Mouse (Mus musculus): ENCODE data around the gene Afmid. TPM values are rescaled to one million over a fixed set of nuclear protein-coding genes. Genes with fewer than 3 reads are reported as not detected.
"Not testable (repeated sequence)": the region's sequence is repeated elsewhere in the genome, so short reads cannot be mapped to it uniquely, and the experiment has no call there.

Gene Afmid
- polyA plus RNA-seq, 1 experiment, result 4.1 TPM

DNA sequence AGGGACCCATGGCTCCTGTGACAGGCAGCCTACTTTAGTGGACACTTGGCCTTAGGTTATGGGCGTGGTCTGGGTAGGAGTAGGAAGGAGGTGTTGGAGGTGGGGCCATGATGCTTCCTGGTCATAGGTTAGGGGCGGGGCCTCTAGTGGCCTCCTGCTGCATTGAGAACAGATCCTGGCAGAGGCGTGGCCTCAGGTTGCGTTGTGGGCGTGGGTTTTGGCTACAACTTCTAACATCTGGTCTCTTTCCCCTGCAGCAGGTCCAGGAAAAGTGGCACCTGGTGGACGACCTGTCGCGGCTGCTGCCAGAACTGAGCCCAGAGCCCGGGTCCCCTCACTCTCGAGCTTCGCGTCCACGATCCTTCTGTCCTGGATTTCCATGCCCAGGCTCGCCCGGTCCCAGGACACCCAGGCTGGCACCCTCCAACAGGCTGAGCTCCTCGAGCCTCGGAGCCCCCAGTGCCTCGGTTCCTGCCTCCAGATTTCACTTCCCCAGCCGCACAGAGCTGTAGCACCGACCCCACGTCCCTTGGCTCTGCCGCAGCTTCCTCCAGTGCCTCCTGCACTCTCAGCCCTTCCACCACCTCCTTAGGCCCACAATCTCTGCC lies 33.3 kb upstream of the Afmid start:
- no peak for DNase-seq (ENCODE audit: extremely low spot score in 1 of 2, low spot score in 1 of 2)

DNA sequence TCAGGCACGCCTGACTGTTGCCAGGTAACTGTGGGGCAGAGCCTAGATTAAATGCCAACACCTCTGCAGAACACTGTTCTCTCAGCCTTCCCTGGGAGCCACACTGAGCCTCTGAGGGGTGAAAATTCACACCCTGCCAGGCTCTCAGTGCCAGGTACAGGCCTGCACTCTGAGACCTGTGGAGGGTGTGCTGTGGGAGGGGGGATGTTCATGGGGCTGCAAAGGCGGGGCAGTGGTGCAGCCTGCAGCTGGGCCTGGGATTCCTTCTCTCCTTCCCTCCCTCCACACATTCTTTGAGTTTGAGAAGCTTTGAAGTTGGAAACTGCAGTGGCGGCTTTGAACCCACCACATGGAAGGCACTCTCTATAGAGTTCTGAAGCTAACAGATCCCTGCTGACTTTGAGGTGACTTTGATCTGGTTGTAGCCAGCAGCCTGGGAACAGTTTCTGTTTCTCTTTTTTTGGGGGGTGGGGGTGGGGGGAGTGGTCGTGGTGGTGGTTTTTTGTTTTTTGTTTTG lies 31.6 kb upstream of the Afmid start:
- DNase-seq (ENCODE audit: extremely low spot score in 1 of 2, low spot score in 1 of 2), result no peak

DNA sequence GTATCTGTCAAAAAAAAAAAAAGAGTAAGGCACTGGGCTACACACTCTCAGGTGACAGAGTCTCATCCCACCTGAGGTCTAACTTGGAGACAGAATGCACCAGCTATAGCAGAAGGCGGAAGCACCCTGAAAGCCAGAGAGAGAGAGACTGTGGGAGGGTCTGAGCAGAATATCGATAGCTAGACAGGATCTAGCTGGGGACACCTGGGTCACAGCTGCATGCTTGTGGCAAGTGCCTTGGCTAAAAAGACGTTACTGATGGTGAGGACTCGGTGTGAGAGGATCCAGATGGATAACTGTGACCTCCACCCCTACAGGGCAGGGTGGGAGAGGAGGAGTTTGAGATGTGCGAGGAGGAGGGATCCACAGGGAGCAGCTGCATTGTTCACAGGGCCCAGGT lies 28.8 kb upstream of the Afmid start:
- no peak for DNase-seq (ENCODE audit: extremely low spot score in 1 of 2, low spot score in 1 of 2)

DNA sequence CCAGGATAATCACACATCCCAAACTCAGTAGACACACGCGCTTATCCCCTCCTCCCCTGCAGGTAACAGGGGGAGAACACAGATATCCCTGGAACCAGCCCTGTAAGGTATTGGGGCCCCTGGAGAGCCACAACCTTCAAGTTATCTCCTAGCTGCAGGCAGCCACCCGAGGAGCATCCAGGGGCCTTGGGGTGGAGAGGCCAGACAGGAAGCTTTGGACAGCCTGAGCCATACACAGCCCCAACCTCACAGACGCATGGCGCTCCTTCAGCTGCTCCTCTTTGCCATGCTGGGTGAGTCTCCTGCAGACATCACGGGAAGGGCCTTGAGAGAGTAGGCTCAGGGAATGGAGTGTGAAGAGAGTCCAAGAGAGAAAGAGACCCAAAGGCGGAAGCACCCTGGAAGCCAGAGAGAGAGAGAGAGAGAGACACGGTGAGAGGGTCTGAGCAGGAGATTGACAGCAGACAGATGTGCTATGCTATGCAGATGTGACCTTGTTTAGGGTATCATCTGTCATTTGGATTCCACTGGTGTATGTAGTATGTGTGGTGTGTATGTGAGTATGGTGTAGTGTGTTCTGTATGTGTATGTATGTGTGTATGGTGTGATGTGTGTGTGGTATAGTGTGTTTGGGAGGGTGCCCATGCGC lies 28.1 kb upstream of the Afmid start, which contains the start of gene 6030468B19Rik:
6030468B19Rik (plus strand) TSS at position 150 of the 649 bp plus-strand sequence.
- DNase-seq (ENCODE audit: extremely low spot score in 1 of 2, low spot score in 1 of 2), result no peak

DNA sequence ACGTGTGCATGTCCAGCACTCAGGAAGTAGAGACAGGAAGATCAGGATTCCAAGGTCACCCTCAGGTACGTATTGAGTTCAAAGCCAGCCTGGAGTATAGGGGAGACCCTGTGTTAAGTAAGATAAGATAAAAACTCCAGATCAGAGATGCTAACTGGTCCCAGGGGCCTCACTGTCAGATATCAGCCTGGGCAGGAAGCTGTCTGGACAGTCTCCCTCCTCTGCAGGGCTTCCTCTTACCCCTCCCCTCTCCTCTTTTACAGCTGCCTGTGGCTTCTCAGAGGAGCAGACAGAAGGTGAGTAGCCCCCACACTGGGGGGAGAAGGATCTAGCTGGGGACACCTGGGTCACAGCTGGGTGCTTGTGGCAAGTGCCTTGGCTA lies 27.6 kb upstream of the Afmid start:
- DNase-seq (ENCODE audit: extremely low spot score in 1 of 2, low spot score in 1 of 2), result no peak

DNA sequence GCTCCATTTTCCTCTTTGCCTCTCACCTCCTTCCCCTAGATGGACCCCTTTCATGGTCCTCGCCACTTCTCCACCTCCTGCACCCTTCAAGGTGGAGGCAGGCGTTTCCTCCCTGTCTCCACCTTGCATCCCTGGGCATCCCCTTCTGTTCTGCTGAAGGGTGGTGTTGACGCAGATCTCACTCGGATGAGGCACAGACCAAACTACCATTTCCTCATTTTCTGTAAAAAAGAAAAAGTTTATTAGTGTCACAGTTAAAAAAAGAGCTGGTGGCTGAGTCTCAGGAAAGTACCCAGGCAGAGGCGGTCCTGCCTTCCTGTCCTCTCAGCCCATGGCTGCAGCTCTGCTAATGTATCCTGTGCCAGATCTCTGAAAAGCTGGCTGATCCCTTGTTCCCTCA lies 26.6 kb upstream of the Afmid start:
- DNase-seq (ENCODE audit: extremely low spot score in 1 of 2, low spot score in 1 of 2), result no peak

DNA sequence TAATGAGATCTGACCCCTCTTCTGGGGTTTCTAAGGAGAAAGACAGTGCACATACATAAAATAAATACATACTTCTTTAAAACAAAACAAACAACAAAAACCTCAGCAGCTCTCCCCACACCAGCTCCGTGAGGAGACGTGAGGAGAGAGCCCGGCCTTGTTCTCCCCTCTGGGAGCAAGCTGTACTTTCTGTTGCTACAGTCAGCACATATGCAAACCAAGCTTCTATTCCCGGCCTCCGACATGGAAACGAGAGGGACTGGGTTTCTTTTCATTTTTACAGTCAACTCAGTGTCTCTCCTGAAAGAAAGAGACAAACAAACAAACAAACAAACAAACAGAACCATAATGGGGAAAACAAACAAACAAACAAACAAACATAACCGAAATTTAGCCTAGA lies 25.7 kb upstream of the Afmid start:
- DNase-seq (ENCODE audit: extremely low spot score in 1 of 2, low spot score in 1 of 2), result no peak

DNA sequence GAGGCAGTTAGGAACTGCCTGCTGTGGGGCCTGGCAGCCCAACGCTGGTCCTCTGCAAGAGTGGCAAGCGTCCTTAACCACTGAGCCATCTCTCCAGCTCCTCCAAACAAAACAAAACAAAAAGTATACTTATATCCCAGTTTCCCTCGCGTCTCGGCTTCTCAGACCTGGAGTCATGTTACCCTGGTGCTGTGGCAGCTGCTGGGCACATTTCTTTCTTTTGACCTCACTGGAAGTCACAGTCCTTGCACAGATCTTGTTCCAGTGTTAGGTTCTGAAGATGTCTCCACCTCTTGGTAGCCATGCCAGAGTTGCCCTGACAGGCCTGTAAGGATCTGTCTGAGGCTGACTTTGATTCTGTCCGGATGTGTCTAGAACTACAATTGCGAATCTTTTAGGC lies 24.1 kb upstream of the Afmid start:
- no peak for DNase-seq (ENCODE audit: extremely low spot score in 1 of 2, low spot score in 1 of 2)

DNA sequence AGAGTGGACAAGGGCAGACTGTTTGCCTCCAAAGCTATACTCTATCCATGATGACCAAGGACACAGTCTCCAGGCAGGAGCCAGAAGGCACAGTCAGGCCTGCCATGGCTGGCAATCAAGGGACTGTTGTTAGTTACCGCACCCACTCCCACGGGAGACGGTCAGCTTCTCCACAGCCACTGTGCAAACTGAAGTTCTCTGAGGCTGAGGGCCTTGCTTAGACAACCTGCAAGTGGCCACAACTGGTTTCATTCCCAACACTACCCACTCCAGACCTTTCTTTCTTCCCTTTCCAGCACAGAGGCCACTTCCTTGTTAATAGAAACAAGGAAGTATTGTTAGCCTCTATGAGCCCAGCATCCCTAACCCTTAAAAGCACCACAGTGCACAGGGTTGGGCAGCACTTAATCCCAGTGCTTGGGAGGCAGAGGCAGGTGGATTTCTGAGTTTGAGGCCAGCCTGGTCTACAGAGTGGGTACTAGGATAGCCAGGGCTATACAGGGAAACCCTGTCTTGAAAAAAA lies 22.5 kb upstream of the Afmid start:
- no peak for DNase-seq (ENCODE audit: extremely low spot score in 1 of 2, low spot score in 1 of 2)

DNA sequence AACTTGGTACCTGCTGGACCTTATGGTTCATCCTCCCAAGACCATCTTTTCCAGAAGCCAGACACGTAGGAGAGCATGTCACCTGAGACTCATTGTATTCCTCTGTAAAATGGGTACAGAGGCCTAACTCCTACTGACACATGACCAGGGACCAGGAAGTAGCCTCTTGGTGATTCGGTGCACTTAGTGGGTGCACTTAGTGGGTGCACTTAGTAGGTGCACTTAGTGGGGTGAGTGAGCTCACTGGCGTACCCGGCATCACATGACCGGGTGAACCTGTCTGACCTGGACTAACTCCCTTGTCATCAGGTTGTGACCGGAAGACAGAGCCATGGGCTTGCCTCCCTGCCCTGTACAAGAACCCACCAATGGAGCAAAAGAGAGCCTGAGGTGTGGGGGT lies 18.9 kb upstream of the Afmid start:
- no peak for DNase-seq (ENCODE audit: extremely low spot score in 1 of 2, low spot score in 1 of 2)

DNA sequence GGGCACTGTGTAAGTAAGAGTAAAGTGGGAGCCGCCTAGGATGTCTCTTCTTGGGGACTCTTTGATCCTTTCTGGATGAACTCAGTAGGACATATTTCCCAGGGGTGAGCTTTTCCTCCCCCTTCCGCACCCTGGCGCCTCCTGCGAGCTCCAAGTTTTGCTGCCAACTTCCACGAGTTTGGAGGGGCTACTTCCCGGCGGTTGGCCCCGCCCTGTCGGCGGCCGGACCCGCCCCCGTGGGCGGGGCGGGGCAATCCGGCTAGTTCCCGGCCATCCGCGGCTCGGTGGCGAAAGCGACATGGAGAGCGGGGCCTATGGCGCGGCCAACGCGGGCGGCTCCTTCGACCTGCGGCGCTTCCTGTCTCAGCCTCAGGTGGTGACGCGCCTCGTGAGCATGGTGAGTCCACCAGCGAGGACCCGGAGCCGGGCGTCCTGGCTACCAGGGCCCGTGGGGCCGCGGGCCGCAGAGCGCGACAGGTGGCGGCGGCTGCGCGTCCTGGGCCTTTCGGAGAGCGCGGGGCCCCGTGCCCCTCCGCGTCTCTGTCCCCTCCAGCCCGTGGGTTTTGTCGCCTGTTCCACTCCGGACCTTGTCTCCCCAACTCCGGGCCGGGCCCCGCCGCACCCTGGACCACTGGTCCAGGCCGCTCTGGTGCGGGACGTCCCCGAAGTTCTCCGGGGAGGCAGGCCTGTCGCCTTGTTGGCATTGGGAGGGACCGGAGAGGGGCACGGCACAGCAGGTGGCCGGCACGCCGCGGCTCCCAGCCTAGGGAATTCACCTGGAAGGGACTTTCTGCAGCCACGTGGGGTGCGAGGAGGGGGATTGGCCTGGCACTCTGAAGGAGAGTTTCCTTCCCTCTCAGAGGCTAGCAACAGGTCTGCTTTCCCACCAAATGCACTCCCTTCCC lies 16.1 kb upstream of the Afmid start, which contains the start of the genes Gm20708 and Syngr2:
Gm20708 (plus strand) TSS at position 262 of the 905 bp plus-strand sequence.
Syngr2 (plus strand) TSS at position 262 of the 905 bp plus-strand sequence.
- no peak for DNase-seq (ENCODE audit: extremely low spot score in 1 of 2, low spot score in 1 of 2)

DNA sequence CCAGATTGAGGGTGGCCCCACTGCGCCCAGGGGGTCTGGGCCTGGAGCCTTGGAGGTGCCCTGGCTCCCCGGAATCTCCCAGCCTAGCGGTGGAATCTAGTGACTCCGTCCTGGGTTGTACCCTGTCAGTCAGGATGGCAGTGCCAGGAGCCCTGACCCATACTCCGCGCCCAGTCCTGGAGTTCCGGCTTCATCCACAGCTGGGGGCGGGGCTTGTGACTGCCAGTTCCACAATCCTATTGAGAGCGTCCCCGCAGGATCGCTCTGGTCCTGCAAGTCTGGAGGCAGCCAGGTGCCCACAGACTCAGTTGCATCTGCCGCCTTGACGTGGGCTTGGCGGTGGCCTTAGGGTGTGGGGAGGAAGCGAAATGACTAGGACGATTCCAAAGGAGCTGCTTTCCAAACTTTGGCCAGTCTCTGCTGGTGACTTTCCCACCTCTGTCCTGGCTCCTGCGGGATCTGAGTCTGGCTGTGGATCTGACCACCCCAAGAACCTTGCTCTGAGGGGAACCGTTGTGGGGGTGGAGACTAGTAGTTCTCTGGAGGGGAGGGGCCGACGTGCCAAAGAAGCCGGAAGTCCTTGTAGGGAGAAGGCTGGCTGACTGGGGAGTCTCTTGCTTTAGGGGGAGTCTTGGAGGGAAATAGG lies 15.2 kb upstream of the Afmid start:
- DNase-seq (ENCODE audit: extremely low spot score in 1 of 2, low spot score in 1 of 2), result peak in 1 of 2 experiments; percentile 56

DNA sequence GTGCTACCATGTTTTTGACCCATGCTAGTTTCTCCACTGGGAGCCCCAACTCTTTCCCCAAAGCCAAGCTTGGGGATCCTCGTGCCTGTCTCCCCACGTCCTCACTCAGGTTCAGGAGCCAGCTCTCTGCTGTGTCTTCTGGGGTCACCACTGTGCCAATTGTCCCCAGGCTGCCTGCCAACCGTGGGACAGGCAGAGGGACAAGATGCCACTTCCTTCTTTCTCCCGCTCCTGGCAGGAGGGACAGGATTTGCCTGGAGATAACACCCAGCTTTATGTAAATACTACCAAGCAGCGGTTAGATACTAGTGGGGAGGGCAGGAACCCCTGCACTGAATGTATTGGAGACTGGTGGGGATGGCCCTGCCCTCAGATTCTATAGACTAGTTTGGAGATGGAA lies 11.9 kb upstream of the Afmid start:
- no peak for DNase-seq (ENCODE audit: extremely low spot score in 1 of 2, low spot score in 1 of 2)

DNA sequence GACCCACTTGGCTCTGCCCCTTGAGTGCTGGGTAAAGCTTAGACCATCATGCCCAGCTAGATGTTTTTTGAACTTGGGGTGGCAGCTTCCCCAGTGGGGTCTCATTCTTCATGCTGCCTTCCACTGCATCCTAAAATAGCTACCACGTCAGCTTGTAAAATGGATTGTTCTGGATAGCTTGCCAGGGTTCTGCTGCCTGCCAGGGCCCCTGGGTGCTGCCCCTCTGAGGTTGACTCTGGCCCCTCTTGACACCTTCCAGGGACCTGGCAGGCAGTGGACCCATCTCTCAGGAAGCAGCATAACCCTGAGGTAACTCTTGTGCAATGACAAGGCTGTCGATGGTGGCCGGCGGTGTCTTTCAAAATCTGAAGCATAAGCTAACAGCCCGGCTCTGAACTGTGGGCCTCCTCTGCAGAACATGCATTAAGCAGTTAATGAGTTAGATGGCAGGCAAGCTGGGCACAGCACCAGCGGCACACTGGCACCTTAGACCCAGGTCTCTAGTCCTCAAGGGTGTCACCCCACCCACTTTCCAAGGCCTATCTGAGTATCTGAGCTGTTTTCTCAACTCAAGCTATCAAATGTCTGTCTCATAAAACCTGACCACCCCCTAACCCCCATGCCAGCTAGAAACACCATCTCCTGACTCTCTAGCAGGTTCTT lies 10.9 kb upstream of the Afmid start:
- no peak for DNase-seq (ENCODE audit: extremely low spot score in 1 of 2, low spot score in 1 of 2)

DNA sequence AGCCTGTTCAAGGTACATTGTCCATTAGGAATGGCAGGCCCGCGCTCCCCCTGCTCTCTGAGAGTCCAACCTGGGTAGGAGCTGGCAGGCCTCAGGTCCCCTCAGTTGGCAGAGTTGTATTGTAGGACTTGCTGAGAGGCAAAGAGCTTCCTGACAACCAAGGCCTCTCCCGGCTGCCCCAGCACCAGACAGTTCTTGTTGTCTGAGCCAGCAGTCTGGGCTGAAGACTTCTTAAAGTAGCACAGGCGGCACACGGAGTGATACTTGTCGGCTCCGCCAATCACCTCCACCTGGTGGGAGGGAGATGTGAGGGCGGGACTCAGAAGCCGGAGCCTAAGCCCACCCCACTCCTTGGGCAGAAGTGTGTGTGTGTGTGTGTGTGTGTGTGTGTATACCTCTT lies 9.9 kb upstream of the Afmid start:
- not testable (repeated sequence) for DNase-seq (ENCODE audit: extremely low spot score in 1 of 2, low spot score in 1 of 2)

DNA sequence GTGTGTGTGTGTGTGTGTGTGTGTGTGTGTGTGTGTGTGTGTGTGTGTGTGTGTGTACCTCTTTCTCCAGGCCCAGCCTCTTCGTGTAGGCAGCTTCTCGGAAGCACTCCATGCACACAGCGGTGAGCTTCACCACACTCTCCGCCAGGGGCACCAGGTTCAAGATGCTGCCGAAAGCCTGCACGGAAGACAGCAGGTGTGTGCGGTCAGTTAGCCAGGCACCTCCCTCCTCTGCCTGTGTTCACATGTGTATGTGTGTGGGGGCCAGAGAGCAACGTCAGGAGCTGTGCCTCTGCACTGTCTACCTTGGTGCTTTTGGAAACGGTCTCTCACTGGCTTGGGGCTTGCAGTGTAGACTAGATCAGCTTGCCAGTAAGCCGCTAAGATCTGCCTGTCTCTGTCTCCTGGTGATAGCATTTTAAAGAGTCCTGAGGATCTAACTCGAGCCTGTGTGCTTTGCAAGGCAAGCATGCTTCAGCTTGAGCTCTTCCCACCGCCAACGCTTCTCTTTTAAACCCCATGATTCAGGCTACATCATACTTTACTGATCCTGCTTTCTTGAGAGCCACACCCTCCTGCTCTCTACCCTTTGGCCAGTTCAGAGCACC lies 9.2 kb upstream of the Afmid start:
- DNase-seq (ENCODE audit: extremely low spot score in 1 of 2, low spot score in 1 of 2), result no peak

DNA sequence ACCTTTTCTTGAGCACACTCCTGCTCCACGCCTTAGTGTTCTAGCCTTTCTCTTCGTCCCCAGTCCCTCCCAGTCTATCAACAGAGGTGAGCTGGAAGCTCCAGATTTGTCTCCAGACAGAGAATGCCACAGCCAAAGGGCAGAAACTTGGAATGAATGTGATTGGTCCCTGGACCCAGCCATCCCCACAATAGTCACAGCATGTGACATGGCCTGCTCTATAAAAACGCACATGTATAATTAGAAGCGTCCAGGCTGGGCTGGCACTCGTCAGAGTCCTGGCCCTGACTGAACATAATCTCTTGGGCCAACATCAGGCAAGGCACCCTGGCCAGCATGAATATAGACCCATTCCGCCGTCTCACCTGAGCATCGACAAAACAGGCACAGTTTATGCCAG lies 6.6 kb upstream of the Afmid start:
- no peak for DNase-seq (ENCODE audit: extremely low spot score in 1 of 2, low spot score in 1 of 2)

DNA sequence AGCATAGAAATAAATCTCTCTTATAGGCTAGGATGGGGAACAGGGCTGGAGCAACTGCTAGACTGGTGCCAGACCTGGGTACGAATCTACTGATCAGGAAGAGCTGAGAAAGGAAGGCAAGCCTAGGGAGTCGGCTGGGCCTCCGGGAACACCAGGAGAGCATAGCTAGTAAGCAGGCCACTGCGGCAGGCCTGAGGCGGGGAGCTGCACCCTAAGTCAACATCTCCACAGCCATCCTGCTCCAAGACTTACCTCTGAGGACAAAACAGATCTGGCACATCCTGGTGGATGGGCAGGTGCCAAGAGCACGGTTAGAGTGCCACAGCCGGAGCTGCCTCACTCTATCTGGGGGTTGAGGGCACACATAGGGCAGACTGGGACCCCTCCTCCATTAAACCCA lies 5.6 kb upstream of the Afmid start:
- no peak for DNase-seq (ENCODE audit: extremely low spot score in 1 of 2, low spot score in 1 of 2)

DNA sequence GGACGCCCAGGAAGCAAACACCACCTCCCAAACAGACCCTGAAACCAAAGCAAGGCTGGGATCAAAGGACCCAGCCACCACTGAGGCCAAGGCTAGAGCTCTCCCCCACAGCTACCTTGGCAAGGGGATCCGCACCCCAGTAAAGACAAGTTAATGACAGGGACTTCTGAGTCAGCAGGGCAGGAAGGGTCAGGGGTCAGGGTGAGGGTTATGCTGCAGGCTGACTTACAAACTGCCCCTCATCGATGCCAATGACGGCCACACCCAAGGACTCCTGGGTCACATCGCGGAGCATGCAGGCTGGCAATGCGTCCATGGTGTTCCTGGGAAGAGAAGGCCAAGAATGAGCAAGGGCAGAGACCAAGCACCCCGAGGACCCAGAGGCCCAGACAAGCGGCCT lies 3.9 kb upstream of the Afmid start:
- DNase-seq (ENCODE audit: extremely low spot score in 1 of 2, low spot score in 1 of 2), result no peak
